Mouse (Mus musculus) kidney, embryonic 16.5 days (tissue): Measurements from ENCODE around the gene Hivep3. TPM values are rescaled to one million over a fixed set of nuclear protein-coding genes. Genes with fewer than 3 reads are reported as not detected.
A peak's percentile ranks its signal among the peaks of the same experiment; 100 is the strongest.

Experiments used
- ATAC-seq: fragments of 200-750 bp; cut with Nextera tagmentation; 2 replicates; pipeline ENCODE4 v1.8.0; 2017; ENCODE audit warnings: moderate TSS enrichment; ENCODE audit not compliant: low FRiP score, low TSS enrichment
- H3K27ac ChIP-seq: fragments of 300-500 bp; sonication (generic); 2 replicates; pipeline ENCODE4 v1.5.1; 2014; ENCODE audit warnings: low read length
- H3K27me3 ChIP-seq: fragments of 300-500 bp; sonication (generic); 2 replicates; pipeline ENCODE4 v1.6.1; 2014; ENCODE audit warnings: low read length, control low read depth, mixed read lengths; ENCODE audit not compliant: insufficient read depth
- H3K36me3 ChIP-seq: fragments of 300-500 bp; sonication (generic); 2 replicates; pipeline ENCODE4 v1.6.1; 2014; ENCODE audit warnings: low read length, control low read depth, mixed read lengths; ENCODE audit not compliant: insufficient read depth
- H3K4me1 ChIP-seq: fragments of 300-500 bp; sonication (generic); 2 replicates; pipeline ENCODE4 v1.6.1; 2014; ENCODE audit warnings: low read length, control low read depth, mixed read lengths; ENCODE audit not compliant: insufficient read depth
- H3K4me2 ChIP-seq: fragments of 300-500 bp; sonication (generic); replicated peaks from 2 replicates; pipeline ENCODE4 v1.6.1; 2014; ENCODE audit warnings: low read depth, low read length
- H3K4me3 ChIP-seq: fragments of 300-500 bp; sonication (generic); 2 replicates; pipeline ENCODE4 v1.5.1; 2014; ENCODE audit warnings: mild to moderate bottlenecking, low read length
- H3K9ac ChIP-seq: fragments of 300-500 bp; sonication (generic); replicated peaks from 2 replicates; pipeline ENCODE4 v1.6.1; 2014; ENCODE audit warnings: low read length
- H3K9me3 ChIP-seq: fragments of 300-500 bp; sonication (generic); 2 replicates; pipeline ENCODE4 v1.6.1; 2016; ENCODE audit warnings: low read length, control low read depth
- WGBS: fragments of 180-500 bp; shearing (Covaris S2); extraction: QIAGEN DNeasy Blood & Tissue Kit; methylation state at CpG from one replicate; pipeline ENCODE4 v1.1.7; 2014; 5-methylcytosine and 5-hydroxymethylcytosine counted together
- polyA plus RNA-seq: library from polyadenylated mRNA; unstranded; fragments of >200 nt; fragmentation: Nextera tagmentation; extraction: Ambion mirVana; gene quantifications from 2 replicates; pipeline ENCODE4 v1.2.1, GENCODE M21; 2015

Hivep3 gene
- polyA plus RNA-seq, 1 experiment from 2014 or later = 7.0 TPM

GRCm38 (mm10) chr4:119812775-119813174, 79.2 kb downstream of the Hivep3 start:
- Histone ChIP-seq H3K36me3 (no peaks in the 10 kb centered on the region), H3K27me3 (peaks cover 6% of the 10 kb centered on the region; the same call in 1 of the 2 replicates), H3K27ac (no peak overlapping the region), H3K4me3 (no peak overlapping the region), H3K9me3 (no peaks in the 10 kb centered on the region), H3K9ac (no peak overlapping the region), H3K4me2 (no peak overlapping the region), H3K4me1 (peaks cover 19% of the 10 kb centered on the region; the same call in 1 of the 2 replicates)
- 19% methylated on average over 2 of the region's 2 CpGs for WGBS
- peak; percentile 29; the same call in 1 of the 2 replicates for ATAC-seq

GRCm38 (mm10) chr4:119813500-119814184, 80.1 kb downstream of the Hivep3 start:
- H3K27me3 ChIP-seq = peaks cover 6% of the 10 kb centered on the region; the same call in 1 of the 2 replicates
- WGBS = 24% methylated on average over 4 of the region's 12 CpGs
- H3K27ac ChIP-seq = no peak overlapping the region
- no peak overlapping the region for H3K9ac ChIP-seq
- H3K4me3 ChIP-seq = peak overlapping the region; percentile 61
- peaks cover 19% of the 10 kb centered on the region; the same call in 1 of the 2 replicates for H3K4me1 ChIP-seq
- peak; percentile 55; the same call in 1 of the 2 replicates for ATAC-seq
- peak overlapping the region; percentile 94 for H3K4me2 ChIP-seq
- H3K9me3 ChIP-seq = no peaks in the 10 kb centered on the region
- H3K36me3 ChIP-seq = no peaks in the 10 kb centered on the region

GRCm38 (mm10) chr4:119814185-119815132, 80.9 kb downstream of the Hivep3 start:
- Histone ChIP-seq H3K4me1 (peaks cover 19% of the 10 kb centered on the region; the same call in 1 of the 2 replicates), H3K9ac (peak overlapping the region; percentile 68), H3K27ac (no peak overlapping the region), H3K4me3 (peak overlapping the region; percentile 61), H3K36me3 (no peaks in the 10 kb centered on the region), H3K4me2 (peak overlapping the region; percentile 94), H3K27me3 (peaks cover 6% of the 10 kb centered on the region; the same call in 1 of the 2 replicates), H3K9me3 (no peaks in the 10 kb centered on the region)
- WGBS = 2% methylated on average over 47 of the region's 47 CpGs
- 0 out of 2 replicates have a peak, but pooled peaks have one; percentile 44 for ATAC-seq

- peaks cover 19% of the 10 kb centered on the region; the same call in 1 of the 2 replicates for H3K4me1 ChIP-seq
- peak overlapping the region; percentile 94 for H3K4me2 ChIP-seq
- ATAC-seq = no peak
- H3K9me3 ChIP-seq = no peaks in the 10 kb centered on the region
- H3K27ac ChIP-seq = no peak overlapping the region
- H3K27me3 ChIP-seq = peaks cover 6% of the 10 kb centered on the region; the same call in 1 of the 2 replicates
- WGBS = 13% methylated on average over 7 of the region's 7 CpGs
- H3K9ac ChIP-seq = peak overlapping the region; percentile 68
- no peaks in the 10 kb centered on the region for H3K36me3 ChIP-seq
- peak overlapping the region; percentile 61 for H3K4me3 ChIP-seq
Observed at GRCm38 (mm10) chr4:119815133-119815792, 81.7 kb downstream of the Hivep3 start.

- Histone ChIP-seq H3K36me3 (no peaks in the 10 kb centered on the region), H3K27me3 (peaks cover 6% of the 10 kb centered on the region; the same call in 1 of the 2 replicates), H3K9me3 (no peaks in the 10 kb centered on the region), H3K27ac (no peak overlapping the region), H3K4me2 (no peak overlapping the region), H3K9ac (no peak overlapping the region), H3K4me3 (no peak overlapping the region), H3K4me1 (peaks cover 19% of the 10 kb centered on the region; the same call in 1 of the 2 replicates)
- no peak for ATAC-seq
Observed at GRCm38 (mm10) chr4:119815793-119816161, 82.2 kb downstream of the Hivep3 start.

GRCm38 (mm10) chr4:119816620-119817356, 83.2 kb downstream of the Hivep3 start:
- H3K9me3 ChIP-seq = no peaks in the 10 kb centered on the region
- WGBS = 28% methylated on average over 7 of the region's 7 CpGs
- H3K27ac ChIP-seq = no peak overlapping the region
- peak; percentile 53; the same call in 1 of the 2 replicates for ATAC-seq
- H3K27me3 ChIP-seq = peaks cover 6% of the 10 kb centered on the region; the same call in 1 of the 2 replicates
- H3K36me3 ChIP-seq = no peaks in the 10 kb centered on the region
- peaks cover 19% of the 10 kb centered on the region; the same call in 1 of the 2 replicates for H3K4me1 ChIP-seq
- H3K4me3 ChIP-seq = no peak overlapping the region
- H3K9ac ChIP-seq = no peak overlapping the region
- no peak overlapping the region for H3K4me2 ChIP-seq

- H3K36me3 ChIP-seq = no peaks in the 10 kb centered on the region
- ATAC-seq = no peak
- H3K4me2 ChIP-seq = no peak overlapping the region
- no peak overlapping the region for H3K9ac ChIP-seq
- H3K9me3 ChIP-seq = no peaks in the 10 kb centered on the region
- H3K27ac ChIP-seq = no peak overlapping the region
- H3K4me1 ChIP-seq = no peaks in the 10 kb centered on the region
- whole genome bisulfite sequencing = 71% methylated on average over 3 of the region's 3 CpGs
- H3K27me3 ChIP-seq = no peaks in the 10 kb centered on the region
- H3K4me3 ChIP-seq = no peak overlapping the region
Observed at GRCm38 (mm10) chr4:119825956-119826355, 92.4 kb downstream of the Hivep3 start.

- 54% methylated on average over 3 of the region's 3 CpGs for WGBS
- Histone ChIP-seq H3K27ac (no peak overlapping the region), H3K4me2 (no peak overlapping the region), H3K4me1 (peaks cover 2% of the 10 kb centered on the region; the same call in 1 of the 2 replicates), H3K9me3 (no peaks in the 10 kb centered on the region), H3K9ac (no peak overlapping the region), H3K36me3 (no peaks in the 10 kb centered on the region), H3K27me3 (no peaks in the 10 kb centered on the region), H3K4me3 (no peak overlapping the region)
- ATAC-seq = no peak
Observed at GRCm38 (mm10) chr4:119828386-119828785, 94.8 kb downstream of the Hivep3 start.

- ATAC-seq = no peak
- Histone ChIP-seq H3K9ac (no peak overlapping the region), H3K9me3 (no peaks in the 10 kb centered on the region), H3K4me1 (peaks cover 8% of the 10 kb centered on the region; the same call in 1 of the 2 replicates), H3K4me2 (no peak overlapping the region), H3K36me3 (no peaks in the 10 kb centered on the region), H3K27me3 (no peaks in the 10 kb centered on the region), H3K27ac (no peak overlapping the region), H3K4me3 (no peak overlapping the region)
- 75% methylated on average over 4 of the region's 4 CpGs for WGBS
Observed at GRCm38 (mm10) chr4:119828996-119829395, 95.4 kb downstream of the Hivep3 start.
